Mouse (Mus musculus) stomach, postnatal 0 days (tissue): Measurements from ENCODE around the gene Magi1.

Experiments
- CTCF ChIP-seq: IDR thresholded peaks from 2 replicates; pipeline ENCODE4 v1.5.1; 2016; ENCODE audit warnings: antibody characterized with exemption, low read depth, mild to moderate bottlenecking, moderate library complexity
- EP300 ChIP-seq: optimal IDR thresholded peaks from 2 replicates; pipeline ENCODE3; 2016; ENCODE audit warnings: antibody characterized with exemption

DNA sequence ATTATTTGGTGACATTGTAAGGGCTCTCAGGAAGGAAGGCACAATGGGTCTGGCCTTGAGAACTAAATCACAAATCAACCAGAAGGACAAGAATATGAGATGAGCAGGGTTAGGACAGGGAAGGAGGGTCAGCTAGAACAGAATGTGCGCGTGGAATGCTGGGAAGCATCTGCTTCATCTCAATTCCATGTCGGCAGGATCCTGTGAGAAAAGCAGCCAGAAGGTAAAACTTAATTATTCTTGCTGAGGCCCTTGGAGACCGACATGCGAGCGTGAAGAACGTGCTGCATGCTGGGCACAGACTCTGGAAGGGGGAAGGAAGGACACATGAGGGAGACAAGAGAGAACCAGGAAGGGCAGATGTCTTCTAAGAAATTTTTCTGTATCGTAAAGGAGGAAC, 302.5 kb downstream of the Magi1 start:
- TF ChIP-seq CTCF (no peak), EP300 (no peak)
